Mouse (Mus musculus) retina, postnatal 7 days (tissue): ENCODE data around the gene Gm19402.
"Not testable (repeated sequence)": the region's sequence is repeated elsewhere in the genome, so short reads cannot be mapped to it uniquely, and the experiment has no call there.

Source experiments
- DNase-seq: peaks from one replicate; pipeline ENCODE4 v3.0.0-alpha.2; 2012; ENCODE audit warnings: low read depth, low spot score

The Gm19402 gene

DNA sequence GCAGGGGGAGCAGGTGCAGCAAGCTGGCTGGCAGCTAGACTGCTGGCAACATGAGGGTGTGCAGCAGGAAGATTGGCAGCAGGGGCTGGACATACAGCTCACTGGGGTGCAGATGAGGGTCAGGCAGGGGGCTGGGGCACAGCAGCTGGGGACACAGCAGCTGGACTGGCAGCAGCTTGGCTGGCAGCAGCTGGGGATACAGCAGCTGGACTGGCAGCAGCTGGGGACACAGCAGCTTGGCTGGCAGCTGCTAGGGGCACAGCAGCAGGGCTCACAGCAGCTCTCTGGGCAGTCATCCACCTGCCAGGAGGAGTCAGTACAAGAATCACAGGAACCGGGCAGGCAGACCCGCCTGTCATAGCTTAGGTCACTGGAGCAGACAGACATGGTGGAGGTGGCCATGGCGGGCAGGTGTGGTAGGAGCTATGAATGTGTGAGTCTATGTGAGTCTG lies at the start of gene Gm19402:
Gene Gm19402 (minus strand): TSS at position 402 of the 452 bp plus-strand sequence.
- not testable (repeated sequence) for DNase-seq

DNA sequence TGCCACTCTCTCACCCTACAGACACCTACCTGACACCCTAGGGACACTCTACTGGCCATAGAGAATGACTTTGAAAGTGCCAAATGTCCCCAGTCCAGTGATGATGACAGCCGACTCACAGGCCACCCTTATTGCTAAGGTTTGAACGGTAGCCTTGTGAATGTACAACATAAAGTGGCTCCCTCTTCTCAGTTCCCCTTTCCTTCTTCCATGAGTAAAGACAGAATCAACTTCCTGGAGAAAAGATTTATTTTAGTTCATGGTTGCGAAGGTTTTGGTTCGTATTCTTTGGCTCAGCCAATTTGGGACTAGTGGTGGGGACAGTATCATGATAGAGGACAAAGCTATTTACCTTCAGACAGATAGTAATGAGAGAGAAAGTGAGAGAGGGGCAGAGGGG lies 48.4 kb upstream of the Gm19402 start:
- DNase-seq: no peak

DNA sequence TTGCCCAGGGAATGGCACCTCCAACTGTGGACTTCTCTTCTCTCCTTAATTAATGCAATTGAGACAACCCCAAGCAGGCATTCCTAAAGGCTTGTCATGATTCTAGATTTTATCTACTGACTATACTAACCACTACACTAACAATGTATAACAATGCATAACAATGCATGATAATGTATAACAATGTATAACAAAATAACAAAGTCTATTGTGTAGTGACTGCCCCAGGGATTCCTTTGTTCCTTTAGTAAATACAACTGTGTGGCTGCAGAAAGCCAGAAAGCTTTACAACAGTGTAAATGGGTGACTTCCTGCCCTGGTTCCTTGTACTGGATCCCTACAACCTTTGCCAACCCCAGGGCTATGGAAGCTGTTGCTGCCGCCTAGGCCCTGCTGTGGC lies 45.4 kb upstream of the Gm19402 start:
- no peak for DNase-seq

DNA sequence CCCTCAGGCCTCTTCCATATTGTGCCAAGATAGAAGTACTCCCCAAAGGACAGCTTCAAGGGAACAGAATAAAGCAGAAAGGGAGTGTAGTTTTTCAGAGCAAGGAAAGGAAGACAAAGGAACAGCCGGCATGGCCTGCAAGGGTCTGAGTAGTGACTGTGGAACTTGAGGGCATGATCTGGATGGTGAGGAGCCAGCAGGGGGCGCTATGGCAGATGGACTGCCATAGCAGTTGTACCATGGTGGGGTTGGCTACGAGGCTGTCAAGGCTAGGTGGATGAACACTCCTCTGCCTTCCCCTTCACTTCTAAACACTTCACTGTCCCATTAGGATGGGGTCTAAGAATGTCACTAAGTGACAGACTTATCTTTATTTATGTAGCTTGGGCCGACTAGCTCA lies 38.7 kb upstream of the Gm19402 start:
- DNase-seq: no peak

DNA sequence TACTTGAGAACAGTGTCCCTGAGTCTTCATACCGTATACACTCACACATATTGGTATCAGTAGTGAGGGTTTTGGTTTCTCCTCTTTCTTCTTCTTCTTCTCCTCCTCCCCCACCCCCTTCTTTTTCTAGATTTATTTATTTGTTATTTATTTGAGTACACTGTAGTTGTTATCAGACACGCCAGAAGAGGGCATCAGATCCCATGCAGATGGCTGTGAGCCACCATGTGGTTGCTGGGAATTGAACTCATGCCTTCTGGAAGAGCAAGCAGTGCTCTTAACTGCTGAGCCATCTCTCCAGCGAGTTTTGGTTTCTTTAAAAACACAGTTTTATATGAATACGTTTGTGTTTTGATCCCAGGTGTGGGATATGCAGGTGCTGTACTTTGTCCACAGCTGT lies 37.7 kb upstream of the Gm19402 start:
- no peak for DNase-seq

DNA sequence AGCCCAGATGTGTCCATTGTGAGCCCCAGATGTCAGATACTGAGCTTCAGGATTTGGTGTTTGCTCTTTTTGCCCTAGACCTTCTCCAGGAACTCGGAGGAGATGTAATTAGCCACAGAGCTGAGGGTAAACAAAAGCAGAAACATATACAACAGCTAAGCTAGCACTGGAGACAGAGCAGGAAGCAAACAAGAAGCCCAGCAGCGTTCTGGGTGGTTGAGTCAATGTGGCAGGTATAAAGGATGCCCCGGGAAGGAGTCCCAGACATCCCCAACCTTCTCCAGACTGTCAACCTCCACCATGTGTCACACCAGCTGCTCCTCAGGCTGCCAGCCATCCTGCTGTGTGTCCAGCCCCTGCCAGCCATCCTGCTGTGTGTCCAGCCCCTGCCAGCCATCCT lies 35.6 kb upstream of the Gm19402 start, which contains the start of gene Gm10100:
Gene Gm10100 (plus strand): TSS at position 301 of the 400 bp plus-strand sequence.
- no peak for DNase-seq

DNA sequence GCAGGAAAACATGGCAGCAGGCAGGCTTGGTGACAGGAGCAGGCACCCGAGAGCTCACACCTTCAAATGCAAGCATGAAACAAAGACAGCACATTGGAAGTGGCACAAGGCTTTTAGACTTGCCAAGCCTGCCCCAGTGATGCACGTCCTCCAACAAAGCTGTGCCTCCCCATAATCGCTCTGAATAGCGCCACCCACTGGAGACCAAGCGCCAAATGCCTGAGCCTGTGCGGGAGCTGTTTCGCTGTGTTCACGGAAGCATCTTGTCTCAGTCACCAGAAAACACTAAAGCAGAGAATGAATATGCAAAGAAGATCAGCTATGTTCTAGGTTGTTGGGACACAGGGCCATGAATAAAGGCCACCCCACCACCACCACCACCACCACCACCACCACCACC lies 34.3 kb upstream of the Gm19402 start:
- no peak for DNase-seq

DNA sequence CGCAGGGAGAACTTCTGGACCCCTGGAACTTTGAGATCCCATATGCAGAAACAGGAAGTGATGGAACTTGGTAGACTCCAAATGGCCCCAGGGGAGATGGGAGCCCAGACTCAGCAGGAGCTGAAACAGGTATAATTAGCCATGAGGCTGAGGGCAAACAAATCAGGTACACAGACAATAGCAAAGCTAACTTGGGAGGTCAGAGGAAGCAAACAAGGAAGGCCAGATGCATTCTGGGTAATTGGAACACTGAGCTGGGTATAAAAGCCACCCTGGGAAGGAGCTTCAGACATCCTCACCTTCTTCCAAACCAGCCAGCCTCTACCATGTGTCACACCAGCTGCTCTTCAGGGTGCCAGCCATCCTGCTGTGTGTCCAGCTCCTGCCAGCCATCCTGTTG lies 29.7 kb upstream of the Gm19402 start, which contains the start of gene Krtap12-1:
Gene Krtap12-1 (plus strand): TSS at position 301 of the 400 bp plus-strand sequence.
- DNase-seq: not testable (repeated sequence)

DNA sequence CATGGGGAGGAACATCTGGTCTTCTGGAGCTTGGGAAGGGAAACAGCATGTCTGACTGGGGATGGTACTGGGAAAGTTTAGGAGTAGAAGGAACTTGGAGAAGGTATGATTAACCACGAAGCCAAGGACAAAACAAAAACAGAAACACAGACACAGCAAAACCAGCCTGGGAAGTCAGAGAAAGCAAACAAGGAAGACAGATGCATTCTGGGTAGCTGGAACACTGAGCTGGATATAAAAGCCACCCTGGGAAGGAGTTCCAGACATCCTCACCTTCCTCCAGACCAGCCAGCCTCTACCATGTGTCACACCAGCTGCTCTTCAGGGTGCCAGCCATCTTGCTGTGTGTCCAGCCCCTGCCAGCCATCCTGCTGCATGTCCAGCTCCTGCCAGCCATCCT lies 24.9 kb upstream of the Gm19402 start, which contains the start of gene Gm10142:
Gene Gm10142 (plus strand): TSS at position 301 of the 400 bp plus-strand sequence.
- no peak for DNase-seq

DNA sequence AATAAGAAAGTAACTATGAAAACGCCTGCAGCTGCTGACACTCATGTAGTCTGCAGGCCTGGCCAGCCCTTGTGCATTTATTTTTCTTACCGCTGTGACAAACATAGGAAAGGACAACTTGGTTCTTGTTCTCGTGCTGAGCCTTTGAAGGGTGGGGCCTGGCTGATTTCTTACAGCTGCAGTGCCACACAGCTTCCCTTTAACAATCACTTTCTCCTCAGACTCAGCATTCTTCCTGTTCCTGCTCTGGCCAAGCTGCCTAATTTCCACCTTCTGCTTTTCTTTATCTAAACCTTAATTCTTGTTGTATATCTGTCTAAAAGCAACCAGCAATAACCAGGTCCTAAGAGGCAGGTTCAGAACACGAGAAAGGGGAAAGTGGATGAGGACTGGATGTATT lies 23.2 kb upstream of the Gm19402 start:
- no peak for DNase-seq

DNA sequence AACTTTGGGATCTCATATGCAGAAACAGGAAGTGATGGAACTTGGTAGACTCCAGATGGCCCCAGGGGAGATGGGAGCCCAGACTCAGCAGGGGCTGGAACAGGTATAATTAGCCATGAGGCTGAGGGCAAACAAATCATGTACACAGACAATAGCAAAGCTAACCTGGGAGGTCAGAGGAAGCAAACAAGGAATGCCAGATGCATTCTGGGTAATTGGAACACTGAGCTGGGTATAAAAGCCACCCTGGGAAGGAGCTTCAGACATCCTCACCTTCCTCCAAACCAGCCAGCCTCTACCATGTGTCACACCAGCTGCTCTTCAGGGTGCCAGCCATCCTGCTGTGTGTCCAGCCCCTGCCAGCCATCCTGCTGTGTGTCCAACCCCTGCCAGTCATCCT lies 20.6 kb upstream of the Gm19402 start, which contains the start of gene Gm10024:
Gene Gm10024 (plus strand): TSS at position 301 of the 400 bp plus-strand sequence.
- DNase-seq: not testable (repeated sequence)

DNA sequence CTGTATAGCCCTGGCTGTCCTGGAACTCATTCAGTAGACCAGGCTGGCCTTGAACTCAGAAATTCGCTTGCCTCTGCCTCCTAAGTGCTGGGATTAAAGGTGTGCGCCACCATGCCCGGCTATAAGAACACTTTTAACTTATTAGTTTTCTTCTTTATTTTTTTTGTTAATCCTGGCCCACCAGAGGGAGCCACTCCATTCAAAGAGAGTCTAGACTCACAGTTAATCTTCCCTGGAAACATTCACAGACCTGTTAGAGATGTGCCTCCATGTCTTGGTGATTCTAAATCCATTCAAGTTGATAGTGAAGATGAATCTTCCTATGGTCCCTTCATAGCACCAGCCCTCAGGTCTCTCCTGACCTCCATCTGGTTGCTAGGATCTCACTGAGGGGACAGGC lies 19.3 kb upstream of the Gm19402 start:
- no peak for DNase-seq

DNA sequence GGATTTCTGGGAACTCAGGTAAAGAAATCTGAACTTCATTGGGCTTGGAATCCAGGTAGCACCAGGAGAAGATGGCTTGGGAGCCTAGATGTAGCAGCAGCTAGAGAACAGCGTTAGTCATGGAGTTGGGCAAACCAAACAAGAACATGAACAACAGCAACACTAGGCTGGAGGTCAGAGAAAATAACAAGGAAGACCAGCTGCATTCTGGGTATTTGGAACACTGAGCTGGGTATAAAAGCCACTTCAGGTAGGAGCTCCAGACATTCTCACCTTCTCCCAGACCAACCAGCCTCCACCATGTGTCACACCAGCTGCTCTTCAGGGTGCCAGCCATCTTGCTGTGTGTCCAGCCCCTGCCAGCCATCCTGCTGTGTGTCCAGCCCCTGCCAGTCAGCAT lies 15.8 kb upstream of the Gm19402 start, which contains the start of gene Gm10272:
Gene Gm10272 (plus strand): TSS at position 301 of the 400 bp plus-strand sequence.
- no peak for DNase-seq

DNA sequence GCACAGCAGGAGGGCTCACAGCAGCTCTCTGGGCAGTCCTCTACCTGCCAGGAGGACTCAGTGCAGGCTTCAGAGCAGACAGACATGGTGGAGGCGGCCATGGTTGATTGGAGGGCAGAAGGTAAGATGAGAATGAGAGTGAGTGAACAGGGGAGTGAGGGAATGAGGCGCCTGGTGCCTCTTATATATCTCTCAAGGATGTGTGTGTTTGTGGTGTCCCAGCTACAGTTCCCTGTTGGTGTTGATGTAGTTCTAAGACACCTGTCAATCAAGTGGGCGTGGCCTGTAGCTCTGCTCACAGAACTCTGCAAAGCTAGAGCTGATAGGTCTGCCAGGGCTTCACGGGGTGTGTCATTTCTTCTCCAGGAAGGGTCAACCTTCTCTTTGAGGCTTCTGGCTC lies 6.6 kb upstream of the Gm19402 start, which contains the start of gene Gm9508:
Gene Gm9508 (minus strand): TSS at position 101 of the 400 bp plus-strand sequence.
- no peak for DNase-seq

DNA sequence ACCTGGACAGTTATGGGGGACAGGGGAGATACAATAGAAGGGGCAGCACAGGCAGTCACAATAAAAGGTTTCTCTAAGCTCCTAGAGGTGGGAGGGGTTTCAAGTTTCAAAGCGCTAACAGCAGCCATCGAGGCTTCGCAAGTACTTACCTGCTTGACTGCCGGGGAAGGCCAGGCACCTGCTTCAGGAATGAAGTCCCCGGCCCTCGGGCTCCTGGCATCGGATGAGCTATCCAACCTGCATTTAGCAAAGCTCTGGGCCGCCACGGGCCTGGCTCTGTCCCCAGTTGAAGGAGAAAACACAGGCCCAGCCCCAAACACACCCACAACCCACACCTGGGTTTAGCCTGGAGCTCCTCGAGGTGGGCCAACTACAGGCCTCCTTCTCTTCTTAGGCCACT lies 3.5 kb downstream of the Gm19402 start:
- no peak for DNase-seq

DNA sequence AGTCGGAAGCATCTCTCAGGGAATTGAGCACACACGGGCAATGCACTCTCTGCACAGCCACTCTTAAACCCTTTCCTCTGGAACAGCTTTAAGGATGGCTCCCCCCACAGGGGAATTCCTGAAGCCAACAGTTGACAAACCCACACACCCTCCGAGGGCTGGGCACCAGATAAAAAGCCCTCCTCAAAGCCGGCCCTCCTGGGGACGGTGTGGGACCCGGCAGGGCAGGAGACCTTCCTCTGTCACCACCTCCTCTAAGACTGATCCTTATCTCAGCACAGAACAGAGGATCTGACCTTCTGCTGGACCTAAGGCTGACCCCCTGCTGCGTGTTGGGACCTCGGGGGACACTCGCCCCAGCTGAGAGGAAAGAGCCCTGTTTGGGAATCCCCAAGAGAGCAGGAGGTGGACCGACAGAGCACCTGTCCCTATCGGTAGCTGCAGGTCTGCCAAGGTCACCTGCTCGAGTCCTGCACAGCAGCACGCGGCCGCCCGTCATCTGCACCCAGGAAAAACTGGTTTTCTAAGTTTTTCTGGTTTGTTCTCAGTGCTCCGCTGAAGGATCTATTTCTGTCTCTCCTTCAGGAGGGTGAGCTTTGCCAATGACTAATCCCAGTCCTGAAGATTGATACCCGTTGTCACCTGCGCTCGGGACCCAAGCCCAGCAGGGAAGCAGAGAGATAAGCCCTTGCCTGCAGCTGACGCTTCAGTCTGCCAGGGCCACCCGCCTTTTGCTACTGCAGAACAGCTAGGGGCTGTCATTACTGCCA lies 4.5 kb downstream of the Gm19402 start, which contains the start of gene Tspear:
Gene Tspear (plus strand): TSS at position 675 of the 770 bp plus-strand sequence.
- DNase-seq: no peak

DNA sequence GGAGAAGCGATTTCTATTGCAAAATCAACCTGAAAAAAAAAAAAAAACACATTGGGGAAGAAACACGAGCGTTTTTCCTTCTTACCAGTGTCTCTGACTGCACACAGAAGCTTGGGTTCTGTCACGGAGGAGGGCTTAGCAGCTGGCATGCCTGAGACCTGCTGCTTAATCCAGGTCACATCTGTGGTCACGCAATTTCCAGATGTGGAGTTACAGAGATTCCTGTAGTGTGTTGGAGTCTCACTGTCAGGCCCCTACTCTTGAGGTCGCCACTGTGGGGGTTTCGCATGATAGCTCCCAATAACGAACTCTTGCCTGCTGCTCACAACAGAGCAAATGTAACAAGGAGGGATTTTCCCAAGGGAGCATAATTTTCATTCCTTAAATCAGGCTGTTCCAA lies 6.4 kb downstream of the Gm19402 start:
- DNase-seq: no peak

DNA sequence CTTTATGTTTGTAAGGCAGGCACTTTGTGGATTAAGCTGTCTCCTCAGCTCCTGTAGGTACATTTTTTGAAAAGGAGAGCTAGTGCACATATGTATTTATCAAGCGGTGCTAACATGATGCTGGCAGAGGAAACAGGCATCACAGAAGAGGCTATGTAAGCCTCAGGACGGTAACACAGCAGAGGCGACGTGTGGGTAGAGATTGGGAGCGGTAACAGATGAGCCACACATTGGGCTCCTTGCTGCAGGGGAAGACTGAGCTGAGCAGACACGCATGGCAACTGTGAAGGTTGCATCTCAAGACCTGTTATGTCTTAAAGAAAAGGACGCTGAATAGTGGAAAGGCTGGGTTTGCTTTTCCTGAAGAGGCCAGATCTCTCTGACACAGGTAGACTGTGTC lies 7.6 kb downstream of the Gm19402 start:
- DNase-seq: no peak

DNA sequence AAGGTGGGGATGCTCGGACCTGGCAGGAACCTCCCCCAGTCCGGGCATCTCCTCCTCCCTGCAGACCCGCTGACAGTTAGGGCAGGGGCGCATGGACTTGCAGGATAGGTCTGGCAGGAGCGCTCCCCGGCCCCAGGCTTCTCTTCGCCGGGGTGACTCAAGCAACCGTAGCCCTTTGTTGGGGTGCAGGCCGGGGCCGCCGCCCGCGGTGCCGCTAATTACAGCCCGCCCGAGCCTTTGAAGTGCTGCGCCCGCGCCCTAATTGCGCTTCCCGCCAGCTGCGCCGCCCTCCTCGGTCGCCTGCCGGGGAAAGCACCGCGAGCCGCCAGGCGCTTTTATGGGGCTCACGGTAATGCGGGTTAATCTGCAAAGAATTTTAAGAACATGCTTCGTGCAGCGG lies 13.0 kb downstream of the Gm19402 start:
- no peak for DNase-seq

DNA sequence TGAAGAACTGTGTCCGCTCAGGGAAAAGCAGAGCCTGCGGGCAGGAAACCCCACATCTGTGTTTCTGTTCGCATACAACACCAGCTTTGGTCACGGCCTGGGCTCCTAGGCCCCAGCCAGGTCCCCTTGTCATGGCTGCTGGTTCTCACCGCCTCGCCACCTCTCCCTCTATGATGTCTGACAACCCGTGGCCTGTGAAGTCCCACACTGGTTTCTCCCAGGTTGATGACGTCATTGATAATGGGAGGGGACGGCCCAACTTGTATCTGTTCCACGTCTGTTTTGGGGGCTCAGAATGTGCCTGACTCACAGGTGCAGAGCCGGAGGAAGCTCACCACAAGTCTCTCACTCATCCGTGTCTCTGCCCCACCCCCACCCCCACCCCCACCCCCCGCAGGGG lies 16.8 kb downstream of the Gm19402 start:
- no peak for DNase-seq

DNA sequence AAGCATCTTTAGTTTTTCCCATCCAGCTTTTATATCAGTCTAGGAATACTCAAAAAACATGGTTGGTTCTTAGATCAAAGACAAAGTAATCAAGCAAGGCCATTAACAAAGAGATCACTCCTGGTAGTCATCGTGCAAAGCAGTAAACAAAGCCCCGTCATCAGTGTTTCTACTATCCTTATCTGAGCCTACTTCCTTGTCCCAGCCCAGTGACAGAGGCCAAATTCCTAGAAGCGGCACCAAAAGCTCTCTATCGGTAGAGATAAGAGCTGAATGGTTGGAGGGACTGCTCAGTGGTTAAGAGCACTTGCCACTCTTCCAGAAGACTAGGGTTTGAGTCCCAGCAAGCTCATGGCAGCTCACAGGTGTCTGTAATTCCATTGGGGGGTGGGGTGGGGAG lies 19.0 kb downstream of the Gm19402 start:
- no peak for DNase-seq

DNA sequence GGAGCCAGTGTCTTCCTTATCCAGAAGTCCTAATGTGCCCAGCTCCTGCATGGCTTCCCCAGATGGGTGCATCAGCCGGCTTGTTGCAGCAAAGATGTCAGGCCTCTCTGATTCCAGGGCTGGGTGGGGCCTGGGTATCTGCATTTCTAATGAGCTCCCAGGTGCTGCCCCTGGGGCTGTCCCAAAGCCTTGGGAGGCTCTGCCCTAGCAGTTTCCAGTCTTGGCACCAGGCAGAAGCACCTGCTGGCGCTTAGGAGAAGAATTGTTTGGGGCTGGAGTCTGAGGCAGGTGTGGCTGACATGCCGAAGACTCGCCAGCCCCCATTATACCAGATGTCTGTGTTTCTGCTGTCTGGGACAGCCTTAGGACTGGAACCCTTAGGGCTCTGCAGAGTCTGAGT lies 19.8 kb downstream of the Gm19402 start:
- no peak for DNase-seq

DNA sequence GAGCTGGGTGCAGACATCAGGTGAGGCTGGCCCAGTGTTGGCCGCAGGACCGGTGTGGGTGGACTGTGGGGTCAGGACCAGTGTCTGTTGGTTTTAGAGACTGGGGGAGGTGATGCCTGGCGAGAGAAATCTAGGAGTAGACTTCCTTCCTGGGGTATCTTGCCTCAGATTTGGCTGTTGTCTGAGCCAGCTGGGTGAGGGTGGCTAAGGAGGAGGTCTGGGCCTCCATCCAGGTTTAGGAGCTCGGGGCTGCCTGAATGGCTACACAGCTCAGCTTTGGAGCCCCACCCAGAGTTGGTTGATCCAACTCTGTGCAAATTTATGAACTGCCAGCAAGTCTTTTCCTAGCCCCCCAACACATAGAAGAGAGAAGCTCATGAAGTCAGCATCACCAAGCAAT lies 23.2 kb downstream of the Gm19402 start:
- no peak for DNase-seq
